Mouse (Mus musculus): ENCODE results near the gene Tnpo1.

Gene Tnpo1

GRCm38 (mm10) chr13:98925486-98926212 is 535 bp downstream of the Tnpo1 start:
- peak; percentile 71 for DNase-seq (ENCODE audit: extremely low read depth, insufficient read length, low spot score)

GRCm38 (mm10) chr13:98924897-98925485 is 1.2 kb downstream of the Tnpo1 start:
- DNase-seq (ENCODE audit: extremely low read depth, insufficient read length, low spot score): no peak

- DNase-seq (ENCODE audit: extremely low read depth, insufficient read length, low spot score): no peak
Observed at GRCm38 (mm10) chr13:98922806-98923205, 3.4 kb downstream of the Tnpo1 start.

GRCm38 (mm10) chr13:98921276-98921675 is 4.9 kb downstream of the Tnpo1 start:
- no peak for DNase-seq (ENCODE audit: extremely low read depth, insufficient read length, low spot score)

GRCm38 (mm10) chr13:98920300-98920699 is 5.9 kb downstream of the Tnpo1 start:
- DNase-seq (ENCODE audit: extremely low read depth, insufficient read length, low spot score): no peak

- no peak for DNase-seq (ENCODE audit: extremely low read depth, insufficient read length, low spot score)
Observed at GRCm38 (mm10) chr13:98919695-98920094, 6.5 kb downstream of the Tnpo1 start.

GRCm38 (mm10) chr13:98917851-98918250 is 8.3 kb downstream of the Tnpo1 start:
- DNase-seq (ENCODE audit: extremely low read depth, insufficient read length, low spot score): no peak

GRCm38 (mm10) chr13:98915591-98915990 is 10.6 kb downstream of the Tnpo1 start:
- DNase-seq (ENCODE audit: extremely low read depth, insufficient read length, low spot score): no peak

GRCm38 (mm10) chr13:98914844-98915212 is 11.4 kb downstream of the Tnpo1 start:
- no peak for DNase-seq (ENCODE audit: extremely low read depth, insufficient read length, low spot score)

- DNase-seq (ENCODE audit: extremely low read depth, insufficient read length, low spot score): no peak
Observed at GRCm38 (mm10) chr13:98914010-98914843, 12.0 kb downstream of the Tnpo1 start.

GRCm38 (mm10) chr13:98913196-98913595 is 13.0 kb downstream of the Tnpo1 start:
- DNase-seq (ENCODE audit: extremely low read depth, insufficient read length, low spot score): no peak

GRCm38 (mm10) chr13:98912602-98913001 is 13.6 kb downstream of the Tnpo1 start:
- DNase-seq (ENCODE audit: extremely low read depth, insufficient read length, low spot score): no peak

- DNase-seq (ENCODE audit: extremely low read depth, insufficient read length, low spot score): no peak
Observed at GRCm38 (mm10) chr13:98910801-98911200, 15.4 kb downstream of the Tnpo1 start.

GRCm38 (mm10) chr13:98904608-98905007 is 21.6 kb downstream of the Tnpo1 start:
- DNase-seq (ENCODE audit: extremely low read depth, insufficient read length, low spot score): no peak

GRCm38 (mm10) chr13:98902366-98903025 is 23.7 kb downstream of the Tnpo1 start:
- no peak for DNase-seq (ENCODE audit: extremely low read depth, insufficient read length, low spot score)

GRCm38 (mm10) chr13:98899550-98899949 is 26.6 kb downstream of the Tnpo1 start:
- no peak for DNase-seq (ENCODE audit: extremely low read depth, insufficient read length, low spot score)

- no peak for DNase-seq (ENCODE audit: extremely low read depth, insufficient read length, low spot score)
Observed at GRCm38 (mm10) chr13:98897577-98897976, 28.6 kb downstream of the Tnpo1 start.

GRCm38 (mm10) chr13:98896434-98897126 is 29.6 kb downstream of the Tnpo1 start:
- no peak for DNase-seq (ENCODE audit: extremely low read depth, insufficient read length, low spot score)

GRCm38 (mm10) chr13:98896013-98896412 is 30.2 kb downstream of the Tnpo1 start:
- DNase-seq (ENCODE audit: extremely low read depth, insufficient read length, low spot score): no peak

- DNase-seq (ENCODE audit: extremely low read depth, insufficient read length, low spot score): no peak
Observed at GRCm38 (mm10) chr13:98894900-98895299, 31.3 kb downstream of the Tnpo1 start.
